Mouse (Mus musculus) erythroblast, embryonic 14.5 days (primary cell): ENCODE results near the gene Camk1d.

ENCODE experiments used
- GATA1 ChIP-seq: IDR thresholded peaks from 2 replicates; pipeline ENCODE4 v1.6.1; 2012; ENCODE audit warnings: low read length, inconsistent platforms, mixed read lengths
- TAL1 ChIP-seq: IDR thresholded peaks from 3 replicates; pipeline ENCODE4 v1.6.1; 2012; ENCODE audit warnings: low read length, inconsistent platforms, mixed read lengths

DNA sequence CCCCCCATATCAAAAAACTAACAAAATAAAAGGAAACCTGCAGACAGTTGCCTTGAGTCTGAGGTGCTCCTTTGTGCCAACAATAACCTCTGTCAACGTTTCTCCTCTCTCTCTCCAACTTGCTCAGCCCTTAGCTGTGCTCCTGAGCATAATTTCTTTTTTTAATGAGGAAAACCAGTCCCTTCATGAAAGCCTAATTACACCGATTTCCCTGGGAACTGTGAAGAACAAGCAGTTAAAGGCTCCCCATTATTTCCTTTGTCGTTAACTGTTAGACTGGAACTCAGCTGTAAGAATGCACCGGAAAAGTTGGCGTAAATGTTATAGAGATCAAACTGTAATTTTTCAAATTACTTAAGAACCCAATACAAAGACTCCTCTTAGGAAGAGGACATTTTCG is 316.3 kb downstream of the Camk1d start:
- TF ChIP-seq TAL1 (no peak), GATA1 (no peak)
